Mouse (Mus musculus) cortical plate, adult 2 months (tissue): ENCODE data around the gene Fut7. TPM values are rescaled to one million over a fixed set of nuclear protein-coding genes. Genes with fewer than 3 reads are reported as not detected.

ENCODE experiments used
- H3K27ac ChIP-seq: fragments of 200-500 bp; 2 replicates; pipeline ENCODE4 v1.5.1; 2012; ENCODE audit warnings: low read length, control low read depth, inconsistent platforms; ENCODE audit not compliant: insufficient read depth
- H3K4me1 ChIP-seq: fragments of 200-500 bp; 2 replicates; pipeline ENCODE4 v1.6.1; 2011; ENCODE audit warnings: low read length; ENCODE audit not compliant: control insufficient read depth, insufficient read depth
- H3K4me3 ChIP-seq: fragments of 200-500 bp; 2 replicates; pipeline ENCODE4 v1.5.1; 2011; ENCODE audit warnings: mild to moderate bottlenecking, low read length, control low read depth; ENCODE audit not compliant: insufficient read depth
- CTCF ChIP-seq: fragments of 200-500 bp; IDR thresholded peaks from 2 replicates; pipeline ENCODE4 v1.5.1; 2011; ENCODE audit warnings: mild to moderate bottlenecking, control low read depth, low read length; ENCODE audit not compliant: insufficient read depth; ENCODE audit errors: extremely low read depth
- POLR2A ChIP-seq: fragments of 200-500 bp; IDR thresholded peaks from 2 replicates; pipeline ENCODE4 v1.6.1; 2011; ENCODE audit warnings: mild to moderate bottlenecking, low read length, control low read depth; ENCODE audit not compliant: insufficient read depth; ENCODE audit errors: extremely low read depth
- polyA plus RNA-seq: library from polyadenylated mRNA; depleted of rRNA; stranded (reverse); fragments of >200 nt; gene quantifications from 2 replicates; pipeline ENCODE4 v1.2.3, GENCODE M21; 2012; rRNA removed

Gene Fut7
- polyA plus RNA-seq, result 0.38 and 0.48 TPM in 2 replicates

DNA sequence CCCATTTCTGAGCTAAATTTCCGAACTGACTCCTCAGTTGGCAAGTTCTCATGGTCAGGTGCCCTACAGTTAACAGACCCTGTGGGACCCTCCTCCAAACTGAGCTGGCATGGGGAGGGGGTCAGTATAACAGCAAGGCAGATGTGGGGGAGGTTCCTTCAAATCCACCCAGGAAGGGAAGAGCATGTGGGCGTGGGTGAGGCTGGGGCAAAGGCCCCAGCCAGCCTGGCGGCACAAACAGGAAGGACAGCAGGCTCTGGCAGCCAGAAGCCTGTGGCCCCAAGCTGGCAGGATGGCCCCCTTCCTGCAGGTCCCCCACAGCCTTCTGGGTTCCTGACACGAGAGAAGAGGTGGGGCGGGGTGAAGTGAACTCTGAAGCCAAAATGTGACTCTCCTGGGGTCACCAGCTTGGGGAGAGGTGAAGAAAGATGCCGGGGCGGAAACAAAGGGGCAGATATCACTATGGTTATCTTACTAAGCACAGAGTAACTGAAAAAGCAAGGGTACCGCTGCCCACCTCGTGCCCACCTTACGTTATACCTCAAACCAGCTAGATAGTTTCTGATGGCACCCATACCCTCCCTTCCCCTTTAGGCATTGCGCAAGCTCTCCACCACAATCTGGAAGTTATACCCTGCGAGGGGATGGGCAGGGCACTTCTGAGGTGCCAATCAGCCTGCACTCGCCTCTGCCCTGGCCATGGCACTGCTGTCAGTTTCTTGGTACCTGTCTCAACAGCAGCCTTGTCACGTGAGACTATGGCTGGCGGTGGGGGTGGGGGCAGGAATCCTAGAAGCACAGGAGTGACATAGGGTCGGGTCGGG is at the start of gene Fut7:
Gene Fut7 (plus strand): TSS at position 681 of the 824 bp plus-strand sequence.
- TF ChIP-seq POLR2A (no peak), CTCF (no peak)
- H3K27ac ChIP-seq, result no peak within 1 kb of the TSS
- no peak within 1 kb of the TSS for H3K4me3 ChIP-seq
- H3K4me1 ChIP-seq, result no peaks in the 10 kb centered on the region

DNA sequence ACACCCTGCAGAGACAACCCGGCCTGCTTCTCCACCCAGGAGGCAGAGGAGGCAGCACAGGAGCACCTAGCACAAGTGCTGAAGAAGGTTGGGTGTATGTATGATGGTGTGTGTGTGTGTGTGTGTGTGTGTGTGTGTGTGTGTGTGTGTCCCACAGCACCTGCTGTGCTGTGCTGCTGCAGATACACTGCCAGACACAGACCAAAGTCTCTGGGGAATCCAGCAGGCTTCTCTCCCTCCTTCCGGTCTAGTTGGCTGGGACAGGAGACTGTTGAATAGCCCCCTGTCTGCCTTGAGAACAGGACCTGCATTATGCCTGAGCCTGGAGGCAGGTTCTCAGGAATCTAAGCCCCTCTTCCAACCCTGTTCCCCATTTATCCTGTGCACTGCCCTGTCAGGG is 49.6 kb upstream of the Fut7 start:
- Histone ChIP-seq H3K4me1 (no peaks in the 10 kb centered on the region), H3K4me3 (no peak overlapping the region), H3K27ac (no peak overlapping the region)
- TF ChIP-seq POLR2A (no peak), CTCF (no peak)

DNA sequence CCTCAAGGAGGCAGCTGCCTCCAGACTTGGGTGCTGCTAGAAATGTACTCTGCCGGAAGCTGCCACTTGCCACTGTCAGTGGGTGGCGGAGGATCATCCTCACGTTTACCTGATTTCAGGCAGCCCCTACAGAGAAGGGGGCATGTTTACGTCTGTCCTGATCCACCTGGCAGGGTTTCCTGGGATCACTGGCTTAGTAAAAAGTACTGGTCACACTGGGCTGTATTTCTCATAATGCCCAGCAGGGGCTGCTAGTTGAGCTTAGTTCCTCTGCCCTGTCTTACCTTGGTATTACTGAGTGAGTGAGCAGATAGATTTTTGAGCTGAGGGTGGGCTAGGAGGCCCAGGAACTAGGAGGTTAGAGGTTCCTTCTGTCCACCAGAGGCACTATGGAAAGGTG is 46.5 kb upstream of the Fut7 start:
- no peaks in the 10 kb centered on the region for H3K4me1 ChIP-seq
- no peak for TF ChIP-seq POLR2A
- TF ChIP-seq CTCF, result peak; percentile 85
- no peak overlapping the region for H3K4me3 ChIP-seq
- H3K27ac ChIP-seq, result no peak overlapping the region

DNA sequence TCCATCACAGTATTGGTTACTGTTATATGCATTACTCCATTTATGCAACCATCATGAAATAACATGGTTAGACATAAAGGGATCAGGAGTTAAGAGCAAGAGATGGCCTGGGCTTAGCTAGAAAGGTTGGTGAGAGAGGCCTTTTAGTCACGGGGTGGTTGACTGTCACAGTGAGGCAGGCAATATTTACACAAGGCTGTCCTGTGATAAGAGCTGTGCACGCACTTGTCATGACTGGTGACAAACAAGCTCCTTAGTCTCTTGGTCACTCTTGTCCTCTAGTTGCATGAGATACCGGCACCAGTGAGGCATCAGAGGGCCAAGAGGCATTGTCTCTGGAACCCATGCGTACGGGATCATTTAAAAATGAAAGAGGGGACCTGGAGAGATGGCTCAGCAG is 38.6 kb upstream of the Fut7 start:
- Histone ChIP-seq H3K27ac (no peak overlapping the region), H3K4me3 (no peak overlapping the region), H3K4me1 (no peaks in the 10 kb centered on the region)
- no peak for TF ChIP-seq CTCF
- no peak for TF ChIP-seq POLR2A

DNA sequence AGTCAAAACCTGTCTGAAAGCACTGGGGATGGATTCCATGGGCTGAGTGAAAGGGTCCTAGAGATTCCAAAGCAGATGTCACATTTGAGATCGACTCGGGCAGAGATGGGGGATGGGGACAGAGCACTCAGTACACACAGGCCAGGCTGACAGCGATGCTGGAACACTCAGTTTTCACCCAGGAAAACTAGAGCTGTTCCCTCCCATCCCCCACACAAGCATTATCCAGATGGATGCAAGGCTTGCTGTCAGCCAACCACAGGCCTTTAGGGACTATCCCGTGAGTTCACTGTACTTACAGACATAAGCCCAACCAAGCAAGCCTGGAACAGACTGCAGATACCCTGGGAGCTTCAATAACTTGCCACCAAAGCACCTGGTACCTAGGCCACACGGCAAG is 31.8 kb upstream of the Fut7 start:
- Histone ChIP-seq H3K27ac (no peak overlapping the region), H3K4me3 (no peak overlapping the region), H3K4me1 (no peaks in the 10 kb centered on the region; the same call in 1 of the 2 replicates)
- no peak for TF ChIP-seq POLR2A
- no peak for TF ChIP-seq CTCF

DNA sequence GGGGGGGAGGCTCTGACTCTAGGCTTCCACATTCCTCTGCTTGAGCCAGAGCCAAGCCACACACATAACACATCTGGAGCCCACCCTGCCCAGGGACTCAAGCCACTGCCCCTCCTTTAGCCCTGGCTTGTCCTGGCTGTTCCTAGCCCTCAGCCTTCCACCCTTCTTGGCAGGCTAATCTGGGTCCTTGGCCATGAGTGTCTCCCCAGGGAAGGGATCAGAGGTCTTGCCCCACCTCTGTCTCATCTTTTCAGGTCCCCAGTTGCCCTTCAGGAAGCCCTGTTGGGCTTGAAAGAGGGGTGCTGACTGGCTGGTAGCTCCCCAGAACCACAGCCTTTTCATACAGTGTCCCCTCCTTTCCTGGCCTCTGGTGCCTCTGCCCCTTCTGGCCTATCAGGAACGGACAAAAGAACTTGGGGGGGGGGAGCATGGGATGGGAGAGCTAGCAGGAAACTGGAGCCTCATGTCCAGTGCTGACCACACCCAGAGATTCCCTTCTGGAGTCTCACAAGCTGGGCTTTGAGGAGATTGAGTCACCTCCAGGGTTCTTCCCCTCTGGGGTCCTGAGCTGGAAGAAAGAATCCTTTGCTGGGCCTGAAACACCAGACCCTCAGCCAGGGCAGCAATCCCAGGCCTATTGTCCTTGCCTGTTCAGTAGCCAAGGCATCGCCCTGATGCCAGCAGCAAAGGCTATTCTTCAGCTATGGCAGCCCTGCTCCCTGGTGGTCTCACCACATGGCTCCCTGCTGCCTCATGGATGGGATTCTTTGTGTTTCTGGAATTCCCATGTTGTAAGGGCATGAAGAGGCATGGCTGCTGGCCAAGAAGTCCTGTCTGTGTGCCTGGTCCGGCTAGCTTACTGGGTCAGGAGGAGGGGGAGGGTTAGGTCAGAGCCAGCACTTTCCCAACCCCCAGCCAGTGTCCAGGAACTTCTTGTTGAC is 28.5 kb upstream of the Fut7 start:
- Histone ChIP-seq H3K4me1 (no peaks in the 10 kb centered on the region; the same call in 1 of the 2 replicates), H3K4me3 (no peak overlapping the region), H3K27ac (peak overlapping the region; percentile 14; the same call in 1 of the 2 replicates)
- TF ChIP-seq POLR2A, result no peak
- TF ChIP-seq CTCF, result no peak

DNA sequence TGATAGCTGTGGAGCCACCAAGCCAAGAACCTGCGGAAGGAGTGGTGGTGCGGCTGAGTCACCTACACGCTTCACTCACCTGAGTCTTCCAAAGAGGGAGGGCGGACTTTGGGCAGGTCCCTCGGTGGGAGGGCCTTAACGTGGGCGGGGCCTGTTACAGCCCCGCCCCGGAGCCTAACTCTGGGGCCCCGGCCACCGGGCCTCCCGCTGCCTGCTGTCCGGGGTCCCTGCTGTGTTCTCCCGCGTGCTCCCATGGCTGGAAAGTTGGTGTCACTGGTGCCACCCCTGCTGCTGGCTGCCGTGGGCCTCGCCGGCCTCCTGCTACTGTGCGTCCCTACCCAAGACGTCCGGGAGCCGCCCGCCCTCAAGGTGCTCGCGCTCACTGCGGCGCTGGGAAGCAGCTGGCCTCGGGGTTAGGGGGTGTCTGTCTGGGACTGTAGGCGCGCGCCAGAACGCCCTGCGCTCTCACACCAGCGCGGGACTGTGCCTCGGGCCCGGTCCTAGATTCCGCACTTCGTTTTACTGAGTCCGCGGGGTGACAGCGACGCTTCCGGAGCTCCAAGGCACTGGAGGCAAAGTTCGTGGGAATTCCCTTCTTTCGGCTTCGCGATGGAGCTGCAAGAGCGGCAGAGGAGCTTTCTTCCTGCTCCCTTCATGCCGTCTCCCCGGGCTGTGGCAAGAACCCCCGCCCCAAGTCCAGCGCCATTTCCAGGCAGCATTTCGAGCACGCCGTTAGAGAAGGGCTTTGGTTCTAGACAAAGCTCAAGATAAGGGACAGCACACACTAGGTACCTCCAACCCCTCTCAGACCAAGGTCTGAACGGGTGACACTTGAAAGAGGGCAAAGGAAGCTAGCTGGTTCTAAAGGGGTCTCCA is 27.1 kb upstream of the Fut7 start, which contains the start of gene Entpd2:
Gene Entpd2 (plus strand): TSS at position 154 of the 876 bp plus-strand sequence.
- Histone ChIP-seq H3K4me1 (no peaks in the 10 kb centered on the region; the same call in 1 of the 2 replicates), H3K4me3 (peak within 1 kb of the TSS; percentile 20; the same call in 1 of the 2 replicates), H3K27ac (peak within 1 kb of the TSS; percentile 14)
- TF ChIP-seq CTCF (no peak), POLR2A (no peak)

DNA sequence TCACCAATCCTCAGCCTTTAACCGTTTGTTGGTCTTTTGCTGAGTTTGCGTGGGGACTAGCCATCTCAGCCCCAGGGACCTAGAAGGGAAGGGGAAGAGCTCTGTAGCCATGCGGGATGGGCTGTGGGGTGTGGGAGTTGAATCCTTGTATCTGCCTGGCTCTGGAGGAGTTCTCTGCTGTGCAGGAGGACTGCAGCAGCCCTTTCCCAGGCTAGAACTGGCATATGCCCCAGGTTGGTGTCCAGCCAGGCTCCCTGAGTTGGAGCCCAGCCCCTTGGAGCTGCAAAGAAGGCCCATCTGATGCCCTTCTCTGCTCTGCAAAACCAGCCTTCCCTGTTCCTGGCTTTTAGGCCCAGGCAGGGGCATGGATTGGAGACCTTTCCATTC is 26.5 kb upstream of the Fut7 start:
- H3K4me1 ChIP-seq, result no peaks in the 10 kb centered on the region; the same call in 1 of the 2 replicates
- TF ChIP-seq POLR2A (no peak), CTCF (no peak)
- 0 out of 2 replicates have a peak overlapping the region, but pooled peaks have one; percentile 5 for H3K27ac ChIP-seq
- peak overlapping the region; percentile 20; the same call in 1 of the 2 replicates for H3K4me3 ChIP-seq
